Mouse (Mus musculus) MEL (cell line): ENCODE measurements at regions not wholly inside any gene's neighbourhood (a gene's known extent, or its start where the extent isn't known, plus 50 kb on each side); places are given as distances from the start of the nearest gene placed in this dataset.

Source experiments
- DNase-seq: peaks from one replicate; pipeline ENCODE4 v3.0.0; 2011; ENCODE audit warnings: low read depth, low spot score
- H3K27ac ChIP-seq: 2 replicates; pipeline ENCODE4 v1.5.1; 2012; ENCODE audit warnings: low read depth, mild to moderate bottlenecking, control low read depth, low read length, moderate library complexity; ENCODE audit not compliant: control insufficient read depth
- H3K27me3 ChIP-seq, 2 experiments: fragments of 150-350 bp in 1 of 2; sonication (generic) in 1 of 2; 2 replicates each; pipeline ENCODE4 v1.6.1; 2012; ENCODE audit warnings: low read length in 2 of 2, mild to moderate bottlenecking in 2 of 2, improper control_type of control experiment in 1 of 2, moderate library complexity in 1 of 2; ENCODE audit not compliant: insufficient read depth in 2 of 2, control insufficient read depth in 1 of 2
- H3K36me3 ChIP-seq, 2 experiments: 2 replicates each; pipeline ENCODE4 v1.6.1; 2012 to 2014; ENCODE audit warnings: low read length in 2 of 2, improper control_type of control experiment in 1 of 2, inconsistent platforms in 1 of 2, mild to moderate bottlenecking in 1 of 2; ENCODE audit not compliant: insufficient read depth in 2 of 2, control insufficient read depth in 1 of 2
- H3K4me1 ChIP-seq, 2 experiments: fragments of 150-350 bp in 1 of 2; sonication (generic) in 1 of 2; 2 replicates each; pipeline ENCODE4 v1.6.1; 2012; ENCODE audit warnings: low read length in 2 of 2, improper control_type of control experiment in 1 of 2, mild to moderate bottlenecking in 1 of 2; ENCODE audit not compliant: insufficient read depth in 2 of 2, control insufficient read depth in 1 of 2
- H3K4me3 ChIP-seq, 2 experiments: fragments of 150-350 bp in 1 of 2; sonication (generic) in 1 of 2; 2 replicates each; pipeline ENCODE4 v1.5.1; 2012; ENCODE audit warnings: low read depth in 2 of 2, low read length in 2 of 2, mild to moderate bottlenecking in 2 of 2, moderate library complexity in 2 of 2, control low read depth in 1 of 2, improper control_type of control experiment in 1 of 2; ENCODE audit not compliant: control insufficient read depth in 1 of 2, insufficient read depth in 1 of 2
- H3K79me2 ChIP-seq: 2 replicates; pipeline ENCODE4 v1.6.1; 2012; ENCODE audit warnings: mild to moderate bottlenecking, low read length, moderate library complexity; ENCODE audit not compliant: control insufficient read depth, poor library complexity, insufficient read depth
- H3K9ac ChIP-seq: 2 replicates; pipeline ENCODE4 v1.6.1; 2012; ENCODE audit warnings: low read depth, mild to moderate bottlenecking, control low read depth, low read length, moderate library complexity; ENCODE audit not compliant: control insufficient read depth, poor library complexity, severe bottlenecking
- H3K9me3 ChIP-seq: fragments of 150-350 bp; sonication (generic); replicated peaks from 2 replicates; pipeline ENCODE4 v1.6.1; 2012; ENCODE audit warnings: mild to moderate bottlenecking, low read length, improper control_type of control experiment, moderate library complexity; ENCODE audit not compliant: insufficient read depth
- CTCF ChIP-seq, 3 experiments: IDR thresholded peaks in 2 of 3; conservative IDR thresholded peaks in 1 of 3; 2 replicates each; pipeline ENCODE4 v1.5.1; 2011 to 2012; ENCODE audit warnings: low read length in 3 of 3, low read depth in 2 of 3, mild to moderate bottlenecking in 2 of 3, improper control_type of control experiment in 1 of 3, inconsistent platforms in 1 of 3, mixed read lengths in 1 of 3, moderate library complexity in 1 of 3; ENCODE audit not compliant: control insufficient read depth in 1 of 3, insufficient read depth in 1 of 3, poor library complexity in 1 of 3, severe bottlenecking in 1 of 3
- E2F4 ChIP-seq: IDR thresholded peaks from 2 replicates; pipeline ENCODE4 v1.6.1; 2011; ENCODE audit warnings: low read depth, low read length, improper control_type of control experiment, borderline replicate concordance
- ELF1 ChIP-seq: IDR thresholded peaks from 2 replicates; pipeline ENCODE4 v1.6.1; 2014; ENCODE audit warnings: low read depth, mild to moderate bottlenecking, inconsistent platforms, low read length, improper control_type of control experiment, moderate library complexity
- EP300 ChIP-seq, 2 experiments: IDR thresholded peaks; 2 replicates each; pipeline ENCODE4 v1.6.1; 2011; ENCODE audit warnings: improper control_type of control experiment in 2 of 2, low read length in 2 of 2, low read depth in 1 of 2, mild to moderate bottlenecking in 1 of 2
- GABPA ChIP-seq: IDR thresholded peaks from 2 replicates; pipeline ENCODE4 v1.6.1; 2012; ENCODE audit warnings: low read depth, mild to moderate bottlenecking, inconsistent platforms, low read length, improper control_type of control experiment, moderate library complexity
- GATA1 ChIP-seq: IDR thresholded peaks from 2 replicates; pipeline ENCODE4 v1.6.1; 2011; ENCODE audit warnings: low read depth, low read length, improper control_type of control experiment
- HCFC1 ChIP-seq: IDR thresholded peaks from 2 replicates; pipeline ENCODE4 v1.6.1; 2012; ENCODE audit warnings: low read depth, mild to moderate bottlenecking, inconsistent platforms, low read length, improper control_type of control experiment, moderate library complexity
- MAFK ChIP-seq: IDR thresholded peaks from 2 replicates; pipeline ENCODE4 v1.6.1; 2011; ENCODE audit warnings: low read depth, mild to moderate bottlenecking, low read length, improper control_type of control experiment, borderline replicate concordance
- MAZ ChIP-seq: IDR thresholded peaks from 2 replicates; pipeline ENCODE4 v1.6.1; 2012; ENCODE audit warnings: low read depth, mild to moderate bottlenecking, inconsistent platforms, low read length, improper control_type of control experiment
- MYC ChIP-seq: IDR thresholded peaks from 2 replicates; pipeline ENCODE4 v1.6.1; 2011; ENCODE audit warnings: low read depth, mild to moderate bottlenecking, low read length, improper control_type of control experiment, moderate library complexity
- NELFE ChIP-seq: IDR thresholded peaks from 2 replicates; pipeline ENCODE4 v1.6.1; 2011; ENCODE audit warnings: low read depth, low read length, improper control_type of control experiment
- POLR2AphosphoS2 ChIP-seq: IDR thresholded peaks from 2 replicates; pipeline ENCODE4 v1.6.1; 2011; ENCODE audit warnings: low read length, improper control_type of control experiment
- SMC3 ChIP-seq: IDR thresholded peaks from 2 replicates; pipeline ENCODE4 v1.6.1; 2011; ENCODE audit warnings: low read depth, low read length, improper control_type of control experiment
- TAL1 ChIP-seq: IDR thresholded peaks from 2 replicates; pipeline ENCODE4 v1.6.1; 2012; ENCODE audit warnings: mild to moderate bottlenecking, inconsistent platforms, low read length, moderate library complexity, mixed read lengths
- TBP ChIP-seq: IDR thresholded peaks from 2 replicates; pipeline ENCODE4 v1.8.0; 2011; ENCODE audit warnings: low read depth, low read length, improper control_type of control experiment
- TCF12 ChIP-seq: IDR thresholded peaks from 2 replicates; pipeline ENCODE4 v1.6.1; 2014; ENCODE audit warnings: low read depth, mild to moderate bottlenecking, inconsistent platforms, low read length, improper control_type of control experiment, moderate library complexity
- USF1 ChIP-seq: IDR thresholded peaks from 2 replicates; pipeline ENCODE4 v1.6.1; 2014; ENCODE audit warnings: low read depth, mild to moderate bottlenecking, inconsistent platforms, low read length, improper control_type of control experiment, moderate library complexity
- ZMIZ1 ChIP-seq: IDR thresholded peaks from 2 replicates; pipeline ENCODE4 v1.6.1; 2012; ENCODE audit warnings: low read depth, mild to moderate bottlenecking, inconsistent platforms, low read length, improper control_type of control experiment, moderate library complexity

DNA sequence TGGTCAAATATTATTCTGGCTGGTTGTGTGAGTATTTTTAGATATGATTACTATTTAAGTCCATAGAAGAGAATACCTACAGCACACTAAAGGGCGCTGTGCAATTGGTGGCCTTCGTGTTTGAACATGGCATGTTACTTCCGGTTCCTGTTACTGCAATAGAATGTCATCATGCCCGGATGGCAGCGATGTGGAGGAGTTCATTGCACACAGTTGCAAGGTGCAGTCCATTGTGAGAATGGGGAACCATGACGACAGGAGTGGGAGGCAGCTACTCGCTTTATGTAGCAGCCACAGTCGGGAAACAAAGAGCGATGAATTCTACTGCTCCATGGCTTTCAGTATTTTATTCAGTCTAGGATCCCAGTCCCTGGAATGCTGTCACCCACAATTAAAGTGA lies 245.5 kb upstream of the 5930422O12Rik start:
- Histone ChIP-seq H3K9ac (no peak overlapping the region), H3K4me3 (no peak overlapping the region), H3K79me2 (no peaks in the 10 kb centered on the region), H3K36me3 (no peaks in the 10 kb centered on the region), H3K9me3 (no peaks in the 10 kb centered on the region), H3K4me1 (no peaks in the 10 kb centered on the region), H3K27me3 (no peaks in the 10 kb centered on the region), H3K27ac (no peak overlapping the region)
- TF ChIP-seq SMC3 (no peak), TAL1 (no peak), E2F4 (no peak), ELF1 (no peak), TCF12 (no peak), CTCF (IDR thresholded peaks at IDR 0.05 in 2 of 3, conservative IDR thresholded peaks at IDR 0.05 in 1 of 3; ENCODE audit: control insufficient read depth in 1 of 3, insufficient read depth in 1 of 3, low read depth in 2 of 3, low read length in 3 of 3, poor library complexity in 1 of 3, severe bottlenecking in 1 of 3) (no peak), HCFC1 (no peak), GATA1 (no peak), EP300 (IDR thresholded peaks at IDR 0.05; ENCODE audit: low read depth in 1 of 2, low read length in 2 of 2) (no peak), MAZ (no peak), ZMIZ1 (no peak), TBP (no peak), GABPA (no peak), MAFK (no peak), POLR2AphosphoS2 (no peak), NELFE (no peak), MYC (no peak), USF1 (no peak)
- DNase-seq = no peak
